Mouse (Mus musculus) E14TG2a.4 (cell line): ENCODE results near the gene Krt90.

Experiments used
- CTCF ChIP-seq: conservative IDR thresholded peaks from 2 replicates; pipeline ENCODE4 v1.5.1; 2014; ENCODE audit warnings: low read length
- POU5F1 ChIP-seq: IDR thresholded peaks from 2 replicates; pipeline ENCODE4 v1.6.1; 2014; ENCODE audit warnings: low read length, borderline replicate concordance

GRCm38 (mm10) chr15:101588216-101588615 lies 25.5 kb upstream of the Krt90 start:
- TF ChIP-seq CTCF = peak; percentile 44
- TF ChIP-seq POU5F1 = no peak
